Mouse (Mus musculus) forebrain, embryonic 12.5 days (tissue): ENCODE measurements around the gene Ackr3. TPM values are rescaled to one million over a fixed set of nuclear protein-coding genes. Genes with fewer than 3 reads are reported as not detected.

Source experiments
- ATAC-seq: fragments of 200-750 bp; cut with Nextera tagmentation; 2 replicates; pipeline ENCODE4 v1.8.0; 2017; ENCODE audit warnings: moderate TSS enrichment; ENCODE audit not compliant: low FRiP score
- H3K27ac ChIP-seq: fragments of 300-500 bp; sonication (generic); 2 replicates; pipeline ENCODE4 v1.5.1; 2016; ENCODE audit warnings: mild to moderate bottlenecking
- H3K27me3 ChIP-seq: fragments of 300-500 bp; sonication (generic); 2 replicates; pipeline ENCODE4 v1.6.1; 2016; ENCODE audit warnings: mild to moderate bottlenecking
- H3K36me3 ChIP-seq: fragments of 300-500 bp; sonication (generic); replicated peaks from 2 replicates; pipeline ENCODE4 v1.6.1; 2016; ENCODE audit warnings: mild to moderate bottlenecking
- H3K4me1 ChIP-seq: fragments of 300-500 bp; sonication (generic); 2 replicates; pipeline ENCODE4 v1.6.1; 2016
- H3K4me2 ChIP-seq: fragments of 300-500 bp; sonication (generic); 2 replicates; pipeline ENCODE4 v1.6.1; 2016; ENCODE audit warnings: mild to moderate bottlenecking, moderate library complexity
- H3K4me3 ChIP-seq: fragments of 300-500 bp; sonication (generic); replicated peaks from 2 replicates; pipeline ENCODE4 v1.5.1; 2016; ENCODE audit warnings: mild to moderate bottlenecking
- H3K9ac ChIP-seq: fragments of 300-500 bp; sonication (generic); 2 replicates; pipeline ENCODE4 v1.6.1; 2016; ENCODE audit warnings: mild to moderate bottlenecking
- H3K9me3 ChIP-seq: fragments of 300-500 bp; sonication (generic); 2 replicates; pipeline ENCODE4 v1.6.1; 2016
- WGBS: fragments of 180-500 bp; shearing (Covaris S2); methylation state at CpG from one replicate; pipeline ENCODE4 v1.1.7; 2016; 5-methylcytosine and 5-hydroxymethylcytosine counted together
- polyA plus RNA-seq: library from polyadenylated mRNA; unstranded; fragments of >200 nt; fragmentation: Nextera tagmentation; extraction: Ambion mirVana; gene quantifications from 2 replicates; pipeline ENCODE4 v1.2.1, GENCODE M21; 2016

The Ackr3 gene
- polyA plus RNA-seq, 1 experiment from 2014 or later, result 25.5 TPM

DNA sequence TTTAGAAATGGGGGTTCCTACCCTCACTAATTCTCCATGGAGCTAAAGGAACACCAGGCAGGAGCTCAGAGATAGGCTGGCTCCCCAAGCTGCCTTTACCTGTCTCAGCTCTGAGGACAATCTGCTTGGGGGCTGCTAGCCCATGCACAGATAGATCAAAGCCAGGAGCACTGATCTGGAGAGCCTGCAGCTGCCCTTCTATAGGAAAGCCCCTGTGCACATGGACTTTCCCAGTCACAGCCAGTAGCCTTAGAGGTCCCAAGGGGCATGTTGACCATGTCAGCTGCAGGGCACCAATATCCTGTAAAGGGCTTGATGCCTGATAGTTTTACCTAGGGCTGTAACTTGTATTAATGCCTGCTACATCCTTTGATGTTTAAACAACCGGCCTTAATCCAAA, 12.6 kb downstream of the Ackr3 start:
- peaks cover 44% of the 10 kb centered on the region for H3K36me3 ChIP-seq
- H3K9ac ChIP-seq, result no peak overlapping the region
- no peak for ATAC-seq
- WGBS, result 84% methylated on average over 1 of the region's 1 CpGs
- H3K27me3 ChIP-seq, result no peaks in the 10 kb centered on the region
- H3K4me3 ChIP-seq, result no peak overlapping the region
- no peak overlapping the region for H3K27ac ChIP-seq
- no peaks in the 10 kb centered on the region for H3K9me3 ChIP-seq
- no peak overlapping the region; the same call in 1 of the 2 replicates for H3K4me2 ChIP-seq
- peaks cover 31% of the 10 kb centered on the region for H3K4me1 ChIP-seq

DNA sequence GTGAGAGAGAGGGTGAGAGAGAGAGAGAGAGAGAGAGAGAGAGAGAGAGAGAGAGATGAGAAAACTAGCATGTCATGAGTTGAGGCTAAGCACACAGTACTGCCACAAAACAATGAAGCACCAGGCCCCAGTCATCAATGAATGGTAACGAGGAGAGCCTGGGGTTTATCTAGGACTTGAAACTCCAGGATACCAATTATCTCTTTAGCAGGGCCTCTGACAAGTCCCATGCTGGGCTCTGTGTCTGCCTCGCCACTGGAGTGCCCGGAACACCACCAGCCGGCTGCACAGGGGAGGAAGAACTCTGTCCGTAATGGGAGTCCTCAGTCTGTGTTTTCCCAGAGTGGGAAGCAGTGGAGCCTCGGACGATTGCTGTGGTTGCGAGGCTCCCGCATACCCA, 16.5 kb downstream of the Ackr3 start:
- 0 out of 2 replicates have a peak, but pooled peaks have one; percentile 15 for ATAC-seq
- Histone ChIP-seq H3K4me3 (no peak overlapping the region), H3K9ac (no peak overlapping the region), H3K4me2 (no peak overlapping the region), H3K27me3 (0 out of 2 replicates have a peak, but pooled peaks cover 4% of the 10 kb centered on the region), H3K4me1 (peaks cover 53% of the 10 kb centered on the region), H3K36me3 (peaks cover 17% of the 10 kb centered on the region), H3K27ac (peak overlapping the region; percentile 75), H3K9me3 (no peaks in the 10 kb centered on the region)
- 12% methylated on average over 9 of the region's 9 CpGs for WGBS

DNA sequence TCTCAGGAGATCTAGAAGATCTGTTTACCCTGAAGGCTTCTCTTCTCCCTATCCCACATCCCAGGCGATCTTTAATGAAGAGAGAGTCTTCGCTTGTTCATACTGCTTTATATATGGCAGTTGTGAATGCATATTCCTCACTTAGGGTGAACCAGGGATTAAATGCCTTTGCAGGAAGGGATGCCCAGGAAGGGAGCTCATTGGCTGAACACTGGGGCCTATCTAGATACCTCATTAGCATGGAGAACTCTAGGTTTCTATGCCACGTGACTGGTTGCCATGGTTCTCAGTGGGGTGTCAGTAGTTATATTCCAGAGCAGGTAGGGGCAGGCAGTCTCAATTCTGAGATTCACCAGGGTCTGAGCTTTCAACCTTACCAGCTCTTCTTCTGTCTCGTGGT, 17.1 kb downstream of the Ackr3 start:
- Histone ChIP-seq H3K9ac (no peak overlapping the region), H3K27ac (peak overlapping the region; percentile 80), H3K4me1 (peaks cover 59% of the 10 kb centered on the region), H3K9me3 (no peaks in the 10 kb centered on the region), H3K36me3 (peaks cover 12% of the 10 kb centered on the region), H3K4me3 (no peak overlapping the region), H3K4me2 (no peak overlapping the region), H3K27me3 (0 out of 2 replicates have a peak, but pooled peaks cover 4% of the 10 kb centered on the region)
- 64% methylated on average over 4 of the region's 4 CpGs for WGBS
- no peak for ATAC-seq

DNA sequence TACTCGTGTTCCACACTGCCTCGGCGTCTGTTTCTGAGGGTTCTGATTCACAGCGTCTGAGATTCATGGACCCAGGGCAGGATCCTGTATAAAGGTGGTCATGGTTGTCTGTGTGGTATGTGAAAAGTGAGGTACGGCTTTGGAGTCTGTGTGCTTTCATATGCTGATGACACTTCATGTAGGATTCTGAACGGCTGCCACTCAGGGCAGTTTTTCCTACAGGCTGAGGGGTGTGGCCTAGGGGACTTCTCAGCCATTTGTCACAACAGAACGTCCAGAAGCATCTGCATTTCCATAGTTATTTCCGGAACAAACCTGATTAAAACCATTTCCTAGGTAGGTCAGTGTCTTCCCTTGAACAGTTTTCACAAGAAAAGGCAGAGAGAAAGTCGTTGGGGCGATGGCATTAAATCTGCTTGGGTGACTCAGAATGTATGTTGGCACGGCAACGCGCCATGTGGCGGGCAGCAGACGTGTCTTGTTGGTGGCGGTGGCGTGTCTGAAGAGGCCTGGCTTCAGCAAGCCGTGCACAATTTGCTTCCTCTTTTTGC, 18.1 kb downstream of the Ackr3 start:
- ATAC-seq, result peak; percentile 78
- Histone ChIP-seq H3K9me3 (no peaks in the 10 kb centered on the region), H3K4me3 (no peak overlapping the region), H3K36me3 (peaks cover 2% of the 10 kb centered on the region), H3K27ac (peak overlapping the region; percentile 80), H3K4me1 (peaks cover 60% of the 10 kb centered on the region), H3K27me3 (0 out of 2 replicates have a peak, but pooled peaks cover 4% of the 10 kb centered on the region), H3K4me2 (peak overlapping the region; percentile 41), H3K9ac (peak overlapping the region; percentile 25; the same call in 1 of the 2 replicates)
- WGBS, result 32% methylated on average over 18 of the region's 18 CpGs

GRCm38 (mm10) chr1:90222427-90222901, 18.7 kb downstream of the Ackr3 start:
- Histone ChIP-seq H3K36me3 (no peaks in the 10 kb centered on the region; the same call in 1 of the 2 replicates), H3K27me3 (0 out of 2 replicates have a peak, but pooled peaks cover 4% of the 10 kb centered on the region), H3K4me2 (peak overlapping the region; percentile 41), H3K9me3 (no peaks in the 10 kb centered on the region), H3K4me3 (no peak overlapping the region), H3K27ac (peak overlapping the region; percentile 80), H3K4me1 (peaks cover 62% of the 10 kb centered on the region), H3K9ac (0 out of 2 replicates have a peak overlapping the region, but pooled peaks have one; percentile 25)
- peak; percentile 40 for ATAC-seq
- 23% methylated on average over 17 of the region's 17 CpGs for WGBS

- H3K4me3 ChIP-seq, result no peak overlapping the region
- H3K36me3 ChIP-seq, result no peaks in the 10 kb centered on the region; the same call in 1 of the 2 replicates
- no peak for ATAC-seq
- 14% methylated on average over 2 of the region's 2 CpGs for WGBS
- H3K9me3 ChIP-seq, result no peaks in the 10 kb centered on the region
- H3K4me2 ChIP-seq, result peak overlapping the region; percentile 41
- peak overlapping the region; percentile 80 for H3K27ac ChIP-seq
- H3K9ac ChIP-seq, result no peak overlapping the region
- H3K27me3 ChIP-seq, result 0 out of 2 replicates have a peak, but pooled peaks cover 4% of the 10 kb centered on the region
- H3K4me1 ChIP-seq, result peaks cover 68% of the 10 kb centered on the region
These were observed 19.2 kb downstream of the Ackr3 start for GRCm38 (mm10) chr1:90223006-90223405.

DNA sequence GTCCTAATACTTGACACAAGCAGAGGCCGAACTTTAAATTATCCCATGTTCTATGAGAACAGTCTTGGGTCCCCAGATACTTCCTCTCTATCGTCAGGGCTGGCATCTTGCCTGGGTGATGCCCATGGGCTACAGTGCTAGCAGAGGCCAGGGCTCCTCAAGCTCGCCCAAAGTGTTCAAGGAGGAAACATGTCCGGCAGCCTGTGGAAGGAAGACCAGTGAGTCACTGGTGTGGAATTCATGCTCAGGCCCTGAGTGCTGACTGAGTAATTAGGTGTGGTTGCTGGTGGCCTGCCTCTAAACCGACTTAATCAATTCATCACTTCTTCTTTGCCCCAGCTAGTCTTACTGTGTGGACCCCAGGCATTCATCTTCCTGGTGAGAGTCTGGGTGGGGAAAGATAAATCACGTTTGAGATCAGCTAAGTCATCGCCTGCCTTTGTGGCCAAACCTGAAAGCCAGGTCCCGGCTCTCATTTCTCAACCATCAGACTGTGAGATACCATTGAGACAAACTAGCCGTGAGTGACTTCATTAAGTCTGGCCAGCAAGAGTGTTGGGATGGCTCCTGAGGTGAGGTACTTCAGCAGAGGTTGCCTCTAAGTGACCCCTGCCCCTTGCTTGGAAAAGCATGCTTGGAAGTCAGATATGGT, 21.9 kb downstream of the Ackr3 start:
- Histone ChIP-seq H3K9me3 (no peaks in the 10 kb centered on the region), H3K9ac (no peak overlapping the region), H3K4me2 (no peak overlapping the region), H3K4me1 (peaks cover 64% of the 10 kb centered on the region), H3K27ac (no peak overlapping the region), H3K4me3 (no peak overlapping the region), H3K36me3 (no peaks in the 10 kb centered on the region), H3K27me3 (0 out of 2 replicates have a peak, but pooled peaks cover 4% of the 10 kb centered on the region)
- no peak for ATAC-seq
- 76% methylated on average over 9 of the region's 9 CpGs for WGBS

GRCm38 (mm10) chr1:90227684-90228322, 24.0 kb downstream of the Ackr3 start:
- no peak overlapping the region for H3K9ac ChIP-seq
- no peaks in the 10 kb centered on the region for H3K9me3 ChIP-seq
- peak; percentile 62; the same call in 1 of the 2 replicates for ATAC-seq
- no peaks in the 10 kb centered on the region for H3K36me3 ChIP-seq
- 0 out of 2 replicates have a peak overlapping the region, but pooled peaks have one; percentile 17 for H3K4me2 ChIP-seq
- 0 out of 2 replicates have a peak, but pooled peaks cover 4% of the 10 kb centered on the region for H3K27me3 ChIP-seq
- H3K4me3 ChIP-seq, result no peak overlapping the region
- 28% methylated on average over 12 of the region's 12 CpGs for WGBS
- H3K27ac ChIP-seq, result peak overlapping the region; percentile 65
- peaks cover 44% of the 10 kb centered on the region for H3K4me1 ChIP-seq

- H3K4me1 ChIP-seq, result peaks cover 38% of the 10 kb centered on the region
- no peak overlapping the region for H3K4me3 ChIP-seq
- H3K27ac ChIP-seq, result peak overlapping the region; percentile 65
- 0 out of 2 replicates have a peak overlapping the region, but pooled peaks have one; percentile 17 for H3K4me2 ChIP-seq
- H3K9ac ChIP-seq, result peak overlapping the region; percentile 8; the same call in 1 of the 2 replicates
- 56% methylated on average over 9 of the region's 9 CpGs for WGBS
- 0 out of 2 replicates have a peak, but pooled peaks cover 4% of the 10 kb centered on the region for H3K27me3 ChIP-seq
- no peaks in the 10 kb centered on the region for H3K9me3 ChIP-seq
- H3K36me3 ChIP-seq, result no peaks in the 10 kb centered on the region
- ATAC-seq, result no peak; the same call in 1 of the 2 replicates
These were observed 24.5 kb downstream of the Ackr3 start for GRCm38 (mm10) chr1:90228323-90228697.

- Histone ChIP-seq H3K4me3 (no peak overlapping the region), H3K36me3 (no peaks in the 10 kb centered on the region), H3K27ac (no peak overlapping the region), H3K9me3 (no peaks in the 10 kb centered on the region), H3K4me2 (no peak overlapping the region), H3K9ac (no peak overlapping the region), H3K27me3 (no peaks in the 10 kb centered on the region), H3K4me1 (peaks cover 42% of the 10 kb centered on the region)
- ATAC-seq, result no peak
- 88% methylated on average over 4 of the region's 4 CpGs for WGBS
These were observed 26.8 kb downstream of the Ackr3 start for GRCm38 (mm10) chr1:90230611-90231010.

DNA sequence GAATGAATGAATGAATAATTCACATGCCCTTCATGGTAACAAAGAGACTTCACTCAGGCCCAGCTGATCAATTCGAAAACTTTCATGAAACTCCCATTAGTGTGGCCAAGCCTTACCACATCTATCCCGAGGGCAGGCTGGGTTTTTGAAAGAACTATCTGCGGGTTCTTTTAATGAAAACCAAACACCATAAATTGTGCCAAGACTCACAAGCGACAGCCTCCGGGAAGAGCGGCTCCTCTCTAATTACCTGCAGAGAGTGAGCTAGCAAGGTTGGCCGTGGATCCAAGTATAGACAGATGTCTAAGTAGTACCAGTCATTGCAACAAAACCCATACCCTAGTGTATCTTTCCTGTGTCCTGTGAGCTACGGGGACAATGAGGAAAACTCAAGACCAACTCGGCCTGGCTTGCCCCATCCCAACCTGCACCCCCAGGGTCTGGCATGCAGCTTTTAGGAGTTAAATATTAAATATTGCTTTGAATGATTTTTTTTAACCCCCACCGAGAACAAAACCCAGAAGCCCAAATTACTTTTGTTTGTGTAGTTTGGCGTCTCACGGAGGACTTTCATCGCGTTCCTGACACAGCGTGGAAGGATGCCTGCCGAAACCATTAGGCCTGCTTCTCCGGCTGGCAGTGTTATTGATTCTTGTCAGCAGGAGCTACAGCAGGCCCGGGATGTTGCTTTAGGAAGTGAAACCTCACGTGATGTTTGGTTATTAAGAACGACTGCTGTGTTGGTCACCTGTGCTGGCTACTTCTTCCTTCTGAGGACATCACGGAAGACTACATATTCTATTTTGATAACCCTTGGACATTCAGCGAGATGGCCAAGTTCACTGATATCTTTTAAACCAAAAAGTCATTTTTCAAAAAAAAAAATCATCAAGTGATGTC, 28.1 kb downstream of the Ackr3 start:
- ATAC-seq, result no peak
- Histone ChIP-seq H3K9me3 (no peaks in the 10 kb centered on the region), H3K4me3 (no peak overlapping the region), H3K4me2 (no peak overlapping the region), H3K4me1 (peaks cover 38% of the 10 kb centered on the region), H3K36me3 (no peaks in the 10 kb centered on the region), H3K27me3 (no peaks in the 10 kb centered on the region), H3K27ac (no peak overlapping the region), H3K9ac (no peak overlapping the region)
- WGBS, result 76% methylated on average over 22 of the region's 22 CpGs
